Mouse (Mus musculus): ENCODE measurements around the gene Mettl7a1. TPM values are rescaled to one million over a fixed set of nuclear protein-coding genes. Genes with fewer than 3 reads are reported as not detected.
"Not testable (repeated sequence)": the region's sequence is repeated elsewhere in the genome, so short reads cannot be mapped to it uniquely, and the experiment has no call there.

Gene Mettl7a1
- polyA plus RNA-seq, 1 experiment from 2014 or later, result 4.4 TPM

DNA sequence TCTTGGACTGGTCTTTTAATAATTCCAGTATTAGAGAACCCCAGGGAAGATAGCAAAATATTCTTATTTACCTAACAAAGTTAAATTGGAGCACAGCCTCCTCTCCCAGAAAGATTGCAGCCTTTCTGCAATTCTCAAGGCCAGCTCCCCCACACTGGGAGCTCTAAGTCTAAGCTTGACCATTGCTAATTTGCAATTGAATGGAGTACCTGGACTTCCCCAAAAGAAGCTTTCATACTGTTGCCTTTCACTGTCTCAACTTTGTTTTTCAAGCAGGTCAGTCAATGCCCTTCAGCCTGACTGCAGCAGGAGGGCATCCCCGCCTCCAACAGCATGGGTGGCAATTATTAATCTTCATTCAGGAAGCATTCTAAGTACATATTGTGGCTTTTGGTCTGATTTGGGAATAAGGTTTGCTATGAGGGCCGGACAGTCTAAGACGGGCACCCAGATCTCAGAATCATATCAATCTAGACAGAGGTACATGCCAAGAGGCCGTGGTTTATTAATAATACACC, 30.1 kb upstream of the Mettl7a1 start:
- H3K4me1 ChIP-seq; H3K27ac ChIP-seq; H3K9ac ChIP-seq; H3K4me2 ChIP-seq; ATAC-seq (ENCODE audit: low FRiP score); H3K4me3 ChIP-seq (replicated peaks); H3K27me3 ChIP-seq; H3K36me3 ChIP-seq (replicated peaks); H3K9me3 ChIP-seq: not testable (repeated sequence)
- 82% methylated on average over 4 of the region's 4 CpGs for WGBS

DNA sequence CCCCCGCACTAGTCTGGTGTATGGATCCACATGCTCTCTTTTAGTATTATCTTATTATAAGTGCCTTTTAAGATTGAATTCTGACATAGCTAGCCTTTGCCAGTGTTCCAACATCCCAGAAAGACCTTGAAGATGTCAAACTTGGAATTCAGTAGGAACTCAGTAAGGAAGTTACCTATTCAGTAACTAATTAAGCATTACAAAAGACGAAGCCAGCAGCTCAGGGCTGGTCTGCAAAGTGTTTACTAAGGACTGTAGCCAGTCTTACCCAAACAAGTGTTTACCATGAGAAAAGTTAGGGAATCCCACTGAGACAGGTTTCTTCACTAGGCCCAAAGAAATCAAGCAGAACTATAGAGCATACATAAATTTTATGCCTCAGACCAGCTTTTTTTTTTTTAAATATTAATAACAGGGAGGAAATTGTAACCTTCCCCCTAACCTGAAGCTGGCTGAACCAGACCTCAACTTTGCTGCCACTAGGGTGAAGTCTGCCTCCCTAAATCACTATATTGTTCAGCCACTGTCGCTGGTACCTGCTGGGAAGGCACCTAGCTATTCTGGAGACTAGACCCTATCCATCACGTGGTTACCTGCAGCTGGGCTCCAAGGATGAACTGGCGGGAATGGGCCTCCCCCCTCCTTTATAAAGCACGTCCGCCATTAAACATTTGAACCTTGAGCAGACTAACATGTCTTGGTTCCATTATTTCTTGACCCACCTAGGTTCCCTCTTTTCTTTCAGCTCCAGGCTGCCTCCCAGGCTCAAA, 29.0 kb upstream of the Mettl7a1 start:
- Histone ChIP-seq H3K27me3 (peaks cover 3% of the 10 kb centered on the region; the same call in 1 of the 2 replicates), H3K4me2 (no peak overlapping the region), H3K9ac (no peak overlapping the region), H3K4me1 (no peaks in the 10 kb centered on the region), H3K4me3 (replicated peaks) (no peak overlapping the region), H3K9me3 (0 out of 2 replicates have a peak, but pooled peaks cover 3% of the 10 kb centered on the region), H3K36me3 (replicated peaks) (no peaks in the 10 kb centered on the region), H3K27ac (no peak overlapping the region)
- WGBS, result 88% methylated on average over 7 of the region's 7 CpGs
- no peak for ATAC-seq (ENCODE audit: low FRiP score)

DNA sequence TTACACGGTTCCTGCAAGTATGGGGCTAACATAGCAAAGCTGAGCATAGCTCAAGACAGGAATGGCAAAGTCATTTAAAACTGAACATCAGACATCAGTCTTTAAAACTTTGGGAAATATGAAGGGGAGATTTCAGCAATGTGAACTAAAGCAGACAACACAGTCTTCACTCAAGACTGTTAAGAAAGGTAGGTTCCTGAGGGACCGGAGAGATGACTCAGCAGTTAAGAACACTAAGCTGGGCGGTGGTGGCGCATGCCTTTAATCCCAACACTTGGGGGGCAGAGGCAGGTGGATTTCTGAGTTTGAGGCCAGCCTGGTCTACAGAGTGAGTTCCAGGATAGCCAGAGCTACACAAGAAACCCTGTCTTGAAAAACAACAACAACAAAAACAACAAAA, 27.5 kb upstream of the Mettl7a1 start:
- Histone ChIP-seq H3K9ac (no peak overlapping the region), H3K9me3 (0 out of 2 replicates have a peak, but pooled peaks cover 1% of the 10 kb centered on the region), H3K4me2 (no peak overlapping the region), H3K27ac (no peak overlapping the region), H3K4me1 (no peaks in the 10 kb centered on the region), H3K4me3 (replicated peaks) (no peak overlapping the region), H3K36me3 (replicated peaks) (no peaks in the 10 kb centered on the region), H3K27me3 (peaks cover 2% of the 10 kb centered on the region; the same call in 1 of the 2 replicates)
- ATAC-seq (ENCODE audit: low FRiP score), result no peak
- WGBS, result 95% methylated on average over 4 of the region's 4 CpGs

DNA sequence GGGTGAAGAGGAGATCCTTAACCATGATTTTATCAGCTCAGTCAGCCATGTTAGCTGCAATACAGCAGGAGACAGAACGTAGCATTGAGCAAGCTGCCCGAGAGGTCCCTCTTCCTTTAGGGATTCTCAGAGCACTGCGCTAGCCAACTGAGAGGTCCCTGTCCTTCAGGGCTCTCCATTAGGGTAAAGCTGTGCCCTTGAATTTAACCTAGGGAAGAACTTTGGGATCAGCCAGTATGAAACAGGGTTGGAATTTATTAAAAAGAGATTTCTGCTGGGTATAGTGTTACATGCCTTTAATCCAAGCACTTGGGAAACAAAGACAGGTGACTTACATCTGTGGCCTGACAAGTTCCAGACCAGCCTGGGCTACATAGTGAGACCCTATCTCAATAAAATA, 26.4 kb upstream of the Mettl7a1 start:
- 92% methylated on average over 3 of the region's 3 CpGs for WGBS
- no peaks in the 10 kb centered on the region for H3K4me1 ChIP-seq
- no peak overlapping the region for H3K4me3 ChIP-seq (replicated peaks)
- H3K27ac ChIP-seq, result no peak overlapping the region
- no peaks in the 10 kb centered on the region for H3K36me3 ChIP-seq (replicated peaks)
- no peak overlapping the region for H3K4me2 ChIP-seq
- no peak for ATAC-seq (ENCODE audit: low FRiP score)
- no peaks in the 10 kb centered on the region for H3K27me3 ChIP-seq
- H3K9ac ChIP-seq, result no peak overlapping the region
- no peaks in the 10 kb centered on the region for H3K9me3 ChIP-seq

DNA sequence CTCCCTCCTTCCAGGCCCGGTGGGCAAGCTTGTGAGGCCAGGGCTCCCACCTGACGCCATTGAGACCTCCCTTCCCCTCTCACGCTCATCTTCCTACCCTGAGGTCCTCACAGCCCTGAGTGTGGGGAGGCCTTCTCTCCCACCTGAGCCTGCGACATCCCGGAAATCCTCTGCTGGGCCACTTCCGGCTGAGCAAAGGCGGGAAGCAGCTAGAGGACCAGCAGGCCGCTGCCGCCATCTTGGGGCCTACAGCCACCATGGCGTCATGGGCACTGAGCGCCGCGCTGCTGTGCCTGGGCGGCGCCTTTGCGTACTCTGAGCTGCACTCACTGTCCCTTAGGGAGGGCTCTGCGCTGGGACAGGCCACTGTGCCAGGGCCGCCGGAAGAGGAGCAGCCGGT, 23.3 kb upstream of the Mettl7a1 start, which contains the start of gene Tmprss12:
TSS of gene Tmprss12 (plus strand) at position 212 of the 400 bp plus-strand sequence.
- Histone ChIP-seq H3K9ac (no peak within 1 kb of the TSS), H3K9me3 (no peaks in the 10 kb centered on the region), H3K4me2 (no peak within 1 kb of the TSS), H3K27me3 (no peaks in the 10 kb centered on the region), H3K27ac (no peak within 1 kb of the TSS), H3K4me3 (replicated peaks) (no peak within 1 kb of the TSS), H3K36me3 (replicated peaks) (no peaks in the 10 kb centered on the region), H3K4me1 (no peaks in the 10 kb centered on the region)
- whole genome bisulfite sequencing, result 95% methylated on average over 20 of the region's 20 CpGs
- no peak for ATAC-seq (ENCODE audit: low FRiP score)

DNA sequence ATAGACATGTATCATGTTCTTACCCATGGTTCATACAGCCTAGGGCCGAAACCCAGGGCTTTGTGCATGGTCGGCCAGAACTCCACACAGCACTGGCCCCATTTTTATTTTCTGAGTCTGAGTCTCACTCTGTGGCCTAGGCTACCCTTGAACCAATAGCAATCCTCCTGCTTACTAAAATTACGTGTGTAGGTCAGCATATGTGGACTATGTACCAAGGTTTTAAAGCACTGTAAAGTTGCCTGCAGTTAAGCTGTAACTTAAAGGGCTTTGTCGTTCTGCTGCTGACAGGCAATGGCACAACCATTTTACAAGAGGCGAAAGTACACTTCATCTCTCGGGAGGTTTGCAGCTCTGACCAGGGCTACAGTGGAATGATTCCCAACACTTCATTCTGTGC, 15.0 kb upstream of the Mettl7a1 start:
- 95% methylated on average over 6 of the region's 6 CpGs for WGBS
- no peaks in the 10 kb centered on the region for H3K9me3 ChIP-seq
- H3K27ac ChIP-seq, result no peak overlapping the region
- H3K27me3 ChIP-seq, result no peaks in the 10 kb centered on the region
- no peaks in the 10 kb centered on the region for H3K36me3 ChIP-seq (replicated peaks)
- no peak for ATAC-seq (ENCODE audit: low FRiP score)
- H3K4me1 ChIP-seq, result no peaks in the 10 kb centered on the region
- no peak overlapping the region for H3K9ac ChIP-seq
- H3K4me2 ChIP-seq, result no peak overlapping the region
- H3K4me3 ChIP-seq (replicated peaks), result no peak overlapping the region

DNA sequence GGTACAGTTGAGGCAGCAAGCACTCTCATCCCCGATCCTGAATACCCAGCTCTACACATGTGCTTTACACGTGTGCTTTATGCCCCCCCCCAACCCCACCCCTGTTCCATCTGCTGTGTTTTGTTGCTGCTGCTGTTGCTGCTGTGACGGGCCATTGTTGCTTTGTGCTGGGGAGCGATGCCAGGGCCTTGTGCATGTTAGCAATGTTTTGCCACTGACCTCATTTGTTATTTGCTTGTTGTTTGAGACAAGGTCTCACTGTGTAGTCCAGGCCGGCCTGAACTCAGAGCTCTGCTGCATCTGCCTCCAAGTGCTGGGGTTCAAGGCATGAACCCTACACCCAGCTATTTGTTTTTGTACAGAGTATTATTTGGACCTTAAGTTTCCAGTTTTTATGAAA, 13.1 kb upstream of the Mettl7a1 start:
- no peak overlapping the region for H3K9ac ChIP-seq
- H3K27ac ChIP-seq, result no peak overlapping the region
- no peak for ATAC-seq (ENCODE audit: low FRiP score)
- H3K27me3 ChIP-seq, result no peaks in the 10 kb centered on the region
- H3K4me1 ChIP-seq, result no peaks in the 10 kb centered on the region
- no peaks in the 10 kb centered on the region for H3K36me3 ChIP-seq (replicated peaks)
- no peak overlapping the region for H3K4me2 ChIP-seq
- H3K4me3 ChIP-seq (replicated peaks), result no peak overlapping the region
- H3K9me3 ChIP-seq, result no peaks in the 10 kb centered on the region
- 75% methylated on average over 5 of the region's 5 CpGs for WGBS

DNA sequence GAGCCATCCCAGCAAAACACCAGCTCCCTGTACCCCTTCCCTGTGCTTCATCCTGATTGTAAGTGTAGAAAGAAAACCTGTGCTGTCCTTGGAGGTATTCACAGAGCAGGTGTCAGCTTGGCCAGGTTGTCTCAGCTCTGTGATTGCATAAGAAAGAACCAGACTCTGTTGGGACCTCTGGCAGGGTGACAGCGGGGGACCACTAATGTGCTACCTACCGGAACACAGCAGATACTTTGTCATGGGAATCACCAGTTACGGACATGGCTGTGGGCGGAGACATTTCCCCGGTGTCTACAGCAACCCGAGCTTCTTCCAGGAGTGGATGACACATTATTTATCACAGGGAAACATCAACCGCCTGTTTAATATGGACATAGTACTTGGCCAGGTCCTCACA, 11.6 kb upstream of the Mettl7a1 start:
- no peaks in the 10 kb centered on the region for H3K27me3 ChIP-seq
- ATAC-seq (ENCODE audit: low FRiP score), result no peak

DNA sequence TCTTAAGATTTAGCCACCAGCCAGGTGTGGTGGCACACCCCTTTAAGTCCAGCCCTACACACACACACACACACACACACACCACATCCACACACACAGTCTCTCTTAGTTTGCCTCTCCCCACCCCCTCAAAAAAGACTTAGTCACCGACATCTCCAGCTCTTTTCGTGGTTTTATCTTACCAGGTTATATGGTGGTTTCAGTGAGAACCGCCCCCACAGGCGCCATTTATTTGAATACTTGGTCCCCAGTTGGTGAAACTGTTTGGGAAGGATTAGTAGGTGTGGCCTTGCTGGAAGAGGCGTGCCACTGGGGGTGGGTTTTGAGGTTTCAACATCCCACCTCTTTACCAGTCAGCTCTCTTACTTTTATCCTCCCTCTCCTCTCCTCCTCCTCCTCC, 6.1 kb upstream of the Mettl7a1 start:
- H3K36me3 ChIP-seq (replicated peaks), result no peaks in the 10 kb centered on the region
- WGBS, result 89% methylated on average over 5 of the region's 5 CpGs
- H3K9me3 ChIP-seq, result no peaks in the 10 kb centered on the region
- no peak overlapping the region for H3K4me2 ChIP-seq
- ATAC-seq (ENCODE audit: low FRiP score), result no peak
- H3K27ac ChIP-seq, result no peak overlapping the region
- no peaks in the 10 kb centered on the region for H3K27me3 ChIP-seq
- H3K4me1 ChIP-seq, result no peaks in the 10 kb centered on the region
- no peak overlapping the region for H3K4me3 ChIP-seq (replicated peaks)
- no peak overlapping the region for H3K9ac ChIP-seq

More for the DNA sequence above, 11.6 kb upstream of the Mettl7a1 start:
- no peaks in the 10 kb centered on the region for H3K9me3 ChIP-seq
- WGBS, result 78% methylated on average over 7 of the region's 7 CpGs
- no peaks in the 10 kb centered on the region for H3K4me1 ChIP-seq
- H3K4me3 ChIP-seq (replicated peaks), result no peak overlapping the region
- H3K36me3 ChIP-seq (replicated peaks), result no peaks in the 10 kb centered on the region
- H3K4me2 ChIP-seq, result no peak overlapping the region
- no peak overlapping the region for H3K27ac ChIP-seq
- H3K9ac ChIP-seq, result no peak overlapping the region

DNA sequence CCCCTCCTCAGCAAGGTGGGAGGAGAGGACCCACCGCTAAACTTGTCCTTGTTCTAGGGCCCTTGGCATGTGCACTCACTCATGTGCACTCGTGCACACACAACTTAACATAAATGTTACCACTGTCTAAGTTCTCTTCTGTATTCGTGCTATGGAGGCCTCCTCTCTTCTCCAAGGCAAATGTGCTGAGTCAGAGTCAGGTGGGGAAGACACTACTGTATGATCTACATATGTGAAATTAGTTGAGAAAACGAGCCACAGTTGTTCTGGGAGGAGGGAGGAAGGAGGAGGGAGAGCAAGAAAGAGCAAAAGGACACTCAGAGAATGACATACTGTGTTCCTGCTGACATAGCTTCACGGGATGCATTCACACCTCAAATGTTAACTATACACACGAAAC, 3.4 kb upstream of the Mettl7a1 start:
- 87% methylated on average over 6 of the region's 6 CpGs for WGBS
- H3K27me3 ChIP-seq, result no peaks in the 10 kb centered on the region
- H3K27ac ChIP-seq, result no peak overlapping the region
- H3K9ac ChIP-seq, result no peak overlapping the region
- H3K4me2 ChIP-seq, result no peak overlapping the region
- no peaks in the 10 kb centered on the region for H3K9me3 ChIP-seq
- ATAC-seq (ENCODE audit: low FRiP score), result no peak
- H3K36me3 ChIP-seq (replicated peaks), result no peaks in the 10 kb centered on the region
- no peak overlapping the region for H3K4me3 ChIP-seq (replicated peaks)
- peaks cover 11% of the 10 kb centered on the region; the same call in 1 of the 2 replicates for H3K4me1 ChIP-seq

DNA sequence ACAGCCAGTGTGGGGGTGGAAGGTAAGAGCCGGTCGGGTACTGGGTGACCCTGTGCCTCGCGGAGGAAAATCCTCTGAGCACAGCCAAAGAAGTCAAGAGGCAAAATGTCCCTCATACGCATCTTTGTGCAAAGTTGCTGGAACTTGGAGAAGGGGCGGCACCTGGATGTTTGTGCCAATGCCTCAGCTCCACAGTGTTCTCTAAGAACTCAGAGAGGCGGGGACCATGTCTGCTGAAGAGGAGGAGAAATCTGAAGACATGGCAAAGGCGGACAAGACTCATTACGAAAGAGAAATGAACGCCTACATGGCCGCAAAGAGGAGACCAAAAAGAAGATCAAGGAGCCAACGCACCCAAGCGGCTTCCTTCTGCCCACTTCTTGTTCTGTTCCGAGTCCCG, 2.4 kb upstream of the Mettl7a1 start:
- Histone ChIP-seq H3K9me3 (no peaks in the 10 kb centered on the region), H3K36me3 (replicated peaks) (no peaks in the 10 kb centered on the region), H3K27ac (no peak overlapping the region), H3K4me3 (replicated peaks) (no peak overlapping the region), H3K4me1 (peaks cover 15% of the 10 kb centered on the region; the same call in 1 of the 2 replicates), H3K9ac (no peak overlapping the region), H3K27me3 (no peaks in the 10 kb centered on the region), H3K4me2 (no peak overlapping the region)
- 72% methylated on average over 15 of the region's 15 CpGs for WGBS
- no peak for ATAC-seq (ENCODE audit: low FRiP score)

DNA sequence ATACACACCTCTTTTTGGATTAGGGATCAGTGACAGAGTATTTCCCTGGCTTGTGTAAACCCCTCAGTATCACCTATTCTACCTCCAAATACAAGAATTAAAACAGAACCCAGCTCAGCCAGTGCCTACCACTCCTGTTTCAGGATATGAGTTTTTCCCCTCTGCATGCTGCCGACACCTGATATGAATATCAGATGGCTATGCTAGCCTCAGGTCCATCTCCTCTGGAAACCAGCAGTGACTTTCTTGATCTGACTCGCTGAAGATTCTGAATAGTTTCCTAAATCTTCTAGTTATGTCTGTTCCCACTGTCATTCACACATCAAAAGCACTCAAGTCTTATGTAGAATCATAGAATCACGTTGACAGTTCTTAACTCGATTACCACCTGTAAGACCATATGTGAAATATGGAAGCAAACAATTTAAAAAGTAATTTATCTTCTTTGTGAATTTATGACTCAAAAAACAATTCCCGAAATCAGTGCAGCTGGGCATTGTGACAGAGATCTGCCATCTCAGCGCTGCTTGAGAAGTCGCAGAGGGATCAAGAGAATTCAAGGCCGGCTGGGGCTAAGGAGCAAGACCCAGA, 417 bp upstream of the Mettl7a1 start:
- H3K4me2 ChIP-seq, result peak overlapping the region; percentile 69
- 54% methylated on average over 8 of the region's 8 CpGs for WGBS
- H3K27me3 ChIP-seq, result no peaks in the 10 kb centered on the region
- H3K36me3 ChIP-seq (replicated peaks), result no peaks in the 10 kb centered on the region
- H3K9me3 ChIP-seq, result no peaks in the 10 kb centered on the region
- peaks cover 15% of the 10 kb centered on the region; the same call in 1 of the 2 replicates for H3K4me1 ChIP-seq
- no peak for ATAC-seq (ENCODE audit: low FRiP score)
- peak overlapping the region; percentile 86 for H3K27ac ChIP-seq
- no peak overlapping the region for H3K9ac ChIP-seq
- peak overlapping the region; percentile 47 for H3K4me3 ChIP-seq (replicated peaks)
